Mouse (Mus musculus) liver, embryonic 11.5 days (tissue): ENCODE data around the gene S100a3. TPM values are rescaled to one million over a fixed set of nuclear protein-coding genes. Genes with fewer than 3 reads are reported as not detected.

Experiments used
- polyA plus RNA-seq: library from polyadenylated mRNA; unstranded; fragments of >200 nt; fragmentation: Nextera tagmentation; extraction: Ambion mirVana; gene quantifications from 2 replicates; pipeline ENCODE4 v1.2.1, GENCODE M21; 2014

The S100a3 gene
- polyA plus RNA-seq, 1 experiment from 2014 or later: not detected

Other genes starting within 250 kb of the S100a3 start
- 6.4 and 6.7 TPM in 2 replicates for gene Slc27a3, start 170.6 kb upstream of the S100a3 start, polyA plus RNA-seq
- gene Ints3, start 127.0 kb upstream of the S100a3 start, polyA plus RNA-seq: 34.0 and 35.2 TPM in 2 replicates
- gene Npr1, start 94.7 kb upstream of the S100a3 start, polyA plus RNA-seq: 8.0 and 9.2 TPM in 2 replicates
- gene Ilf2, start 84.5 kb upstream of the S100a3 start, polyA plus RNA-seq: 169 and 174 TPM in 2 replicates
- 44.9 and 46.4 TPM in 2 replicates for gene Snapin, start 69.5 kb upstream of the S100a3 start, polyA plus RNA-seq
- 78.2 and 86.3 TPM in 2 replicates for gene Chtop, start 51.1 kb upstream of the S100a3 start, polyA plus RNA-seq
- 16.5 and 21.9 TPM in 2 replicates for gene S100a1, start 46.2 kb upstream of the S100a3 start, polyA plus RNA-seq
- gene S100a13, start 46.1 kb upstream of the S100a3 start, polyA plus RNA-seq: 21.4 and 22.7 TPM in 2 replicates
- not detected in 2 replicates for gene S100a14, start 33.7 kb upstream of the S100a3 start, polyA plus RNA-seq
- gene S100a16, start 23.3 kb upstream of the S100a3 start, polyA plus RNA-seq: 52.5 and 58.1 TPM in 2 replicates
- not detected in 2 replicates for gene S100a2, start 29.7 kb downstream of the S100a3 start, polyA plus RNA-seq
- gene Gm42674, start 41.3 kb downstream of the S100a3 start, polyA plus RNA-seq: not detected in 2 replicates
- 0.69 and 0.77 TPM in 2 replicates for gene S100a4, start 43.2 kb downstream of the S100a3 start, polyA plus RNA-seq
- gene S100a5, start 47.9 kb downstream of the S100a3 start, polyA plus RNA-seq: not detected in 2 replicates
- gene S100a6, start 52.3 kb downstream of the S100a3 start, polyA plus RNA-seq: 13.9 and 14.6 TPM in 2 replicates
- not detected in 2 replicates for gene S100a7a, start 93.4 kb downstream of the S100a3 start, polyA plus RNA-seq
- 140 and 141 TPM in 2 replicates for gene S100a8, start 108.4 kb downstream of the S100a3 start, polyA plus RNA-seq
- gene S100a9, start 135.1 kb downstream of the S100a3 start, polyA plus RNA-seq: 93.3 and 95.1 TPM in 2 replicates
- not detected in 2 replicates for gene Pglyrp4, start 166.3 kb downstream of the S100a3 start, polyA plus RNA-seq
- gene Gm5849, start 217.3 kb downstream of the S100a3 start, polyA plus RNA-seq: not detected in 2 replicates